Mouse (Mus musculus) heart, adult 9 months (tissue): ENCODE measurements around the gene A330070K13Rik.

Experiments
- DNase-seq, 2 experiments: peaks; one replicate each; pipeline ENCODE4 v3.0.0; 2022; ENCODE audit warnings: low spot score in 2 of 2

Gene A330070K13Rik

DNA sequence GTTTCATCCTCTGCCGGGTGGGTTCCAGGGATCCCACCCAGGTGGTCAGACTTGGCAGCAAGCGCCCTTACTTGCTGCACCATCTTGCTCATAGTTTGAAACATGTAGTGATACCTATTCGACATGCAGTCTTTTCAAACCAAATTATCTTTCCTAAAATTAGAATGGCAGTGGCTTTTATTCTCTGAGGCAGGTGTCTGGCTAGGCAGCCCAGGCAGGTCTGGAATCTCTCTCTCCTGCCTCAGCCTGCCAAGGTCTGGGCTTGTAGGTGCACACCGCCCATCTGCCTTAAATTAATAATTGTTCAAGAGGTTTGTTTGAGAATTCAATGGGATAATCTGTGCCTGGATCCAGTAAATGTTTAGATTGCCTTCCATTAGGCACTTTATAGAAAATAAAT is 53.6 kb downstream of the A330070K13Rik start:
- no peak for DNase-seq

DNA sequence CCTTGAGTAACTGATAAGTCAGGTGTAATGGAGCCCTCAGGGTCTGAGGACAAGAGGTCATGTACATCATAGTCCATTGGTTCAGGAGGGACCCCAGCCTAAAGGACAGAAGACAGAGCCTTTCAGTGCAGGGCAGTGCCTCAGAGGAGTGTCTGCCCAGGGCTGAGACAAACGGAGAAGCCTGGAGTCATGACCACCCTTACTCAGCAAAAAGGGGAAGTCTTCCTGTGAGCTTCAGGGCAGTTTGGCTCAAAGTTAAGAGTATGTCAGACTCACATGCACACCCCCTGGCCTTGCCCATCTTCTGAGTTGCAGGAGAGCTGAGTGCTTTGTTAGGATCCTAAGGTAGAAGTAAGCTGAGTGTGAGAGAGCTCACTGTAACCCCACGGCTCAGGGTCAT is 54.5 kb downstream of the A330070K13Rik start:
- DNase-seq: no peak
